ENCODE assay signal across 9 mouse cellular contexts in genomic region chr13:25269039-25269438, GRCm38 (mm10). TPM values are rescaled to one million over a fixed set of nuclear protein-coding genes. Genes with fewer than 3 reads are reported as not detected.
DNase-seq lines count a peak whose midpoint lies in the region; ATAC-seq and TF ChIP-seq lines count a peak whose summit lies in the region.
"Had no signal": no experiment of that assay in that cellular context is flagged by ENCODE, and none has a peak within 500 bp of the region (broad histone marks: within the 10 kb centered on the region; RNA-seq: fewer than 3 reads in every experiment).

No protein-coding gene starts in this region.

- no peak for TF ChIP-seq POLR2A in thymus, adult 2 months (IDR thresholded peaks at IDR 0.05; ENCODE audit: control insufficient read depth, extremely low read depth, insufficient read depth, low read length, poor library complexity)

- no peaks in the 10 kb centered on the region for H3K27me3 ChIP-seq in thymus, adult 2 months (ENCODE audit: control insufficient read depth, insufficient read depth, low read length)
- no peaks in the 10 kb centered on the region for H3K27me3 ChIP-seq in forebrain, embryonic 14.5 days (replicated peaks; ENCODE audit: control insufficient read depth, insufficient read depth, low read length)
- H3K27me3 ChIP-seq in stomach, embryonic 16.5 days (ENCODE audit: control insufficient read depth, insufficient read depth, low read length) = no peaks in the 10 kb centered on the region

- H3K4me2 ChIP-seq in forebrain, embryonic 14.5 days (ENCODE audit: low read length) = peak overlapping the region; percentile 65
- no peak overlapping the region for H3K4me2 ChIP-seq in stomach, embryonic 16.5 days (ENCODE audit: low read depth, low read length)

- H3K27ac ChIP-seq in thymus, adult 2 months (ENCODE audit: control insufficient read depth, insufficient read depth, low read length) = no peak overlapping the region
- H3K27ac ChIP-seq in forebrain, embryonic 14.5 days (ENCODE audit: low read depth, low read length) = no peak overlapping the region
- H3K27ac ChIP-seq in stomach, embryonic 16.5 days (ENCODE audit: low read length) = no peak overlapping the region

- DNase-seq in thymus, postnatal 0 days (ENCODE audit: low spot score) = peak; percentile 21
- no peak for DNase-seq in thymus, adult 2 months
- peak; percentile 12 for DNase-seq in cerebellum, adult 11 months
- DNase-seq in forebrain, embryonic 14.5 days (ENCODE audit: low spot score) = peak; percentile 56
- DNase-seq in kidney, adult 8-10 months = peak; percentile 6 to 55
- DNase-seq in lung, postnatal 25 days (ENCODE audit: low spot score) = peak; percentile 4
- DNase-seq in spleen, postnatal 14 days (ENCODE audit: low spot score in 2 of 2) = no peak

- no peaks in the 10 kb centered on the region for H3K9me3 ChIP-seq in forebrain, embryonic 14.5 days (replicated peaks; ENCODE audit: control insufficient read depth, low read length)
- H3K9me3 ChIP-seq in stomach, embryonic 16.5 days (replicated peaks; ENCODE audit: control insufficient read depth, low read length) = no peaks in the 10 kb centered on the region

- WGBS in thymus, adult 2 months = 13% methylated on average over 2 of the region's 2 CpGs
- 12% methylated on average over 2 of the region's 2 CpGs for WGBS in forebrain, embryonic 14.5 days
- WGBS in stomach, embryonic 16.5 days = 13% methylated on average over 2 of the region's 2 CpGs

- H3K4me1 ChIP-seq in thymus, adult 2 months (replicated peaks; ENCODE audit: control insufficient read depth, insufficient read depth, low read length) = no peaks in the 10 kb centered on the region; the same call in 1 of the 2 replicates
- H3K4me1 ChIP-seq in forebrain, embryonic 14.5 days (ENCODE audit: control insufficient read depth, insufficient read depth, low read length) = 0 out of 2 replicates have a peak, but pooled peaks cover 2% of the 10 kb centered on the region
- H3K4me1 ChIP-seq in stomach, embryonic 16.5 days (ENCODE audit: control insufficient read depth, insufficient read depth, low read length) = peaks cover 5% of the 10 kb centered on the region; the same call in 1 of the 2 replicates

- TF ChIP-seq CTCF in thymus, adult 2 months (IDR thresholded peaks at IDR 0.05; ENCODE audit: borderline replicate concordance, control insufficient read depth, extremely low read depth, insufficient read depth, low read length, poor library complexity) = no peak

- ATAC-seq in forebrain, embryonic 14.5 days = no peak
- peak; percentile 40; the same call in 1 of the 2 replicates for ATAC-seq in stomach, embryonic 16.5 days (ENCODE audit: insufficient read depth, low FRiP score)

- H3K36me3 ChIP-seq in thymus, adult 2 months (ENCODE audit: control insufficient read depth, insufficient read depth, low read length) = no peaks in the 10 kb centered on the region
- H3K36me3 ChIP-seq in forebrain, embryonic 14.5 days (ENCODE audit: control insufficient read depth, insufficient read depth, low read length) = no peaks in the 10 kb centered on the region
- H3K36me3 ChIP-seq in stomach, embryonic 16.5 days (ENCODE audit: control insufficient read depth, insufficient read depth, low read length) = no peaks in the 10 kb centered on the region

- H3K4me3 ChIP-seq in thymus, adult 2 months (ENCODE audit: control insufficient read depth, insufficient read depth, low read length) = no peak overlapping the region
- H3K4me3 ChIP-seq in forebrain, embryonic 14.5 days (ENCODE audit: low read depth, low read length) = peak overlapping the region; percentile 41
- no peak overlapping the region for H3K4me3 ChIP-seq in stomach, embryonic 16.5 days (replicated peaks; ENCODE audit: low read length)
- H3K4me3 ChIP-seq: erythroblast, embryonic 14.5 days had no signal

- peak overlapping the region; percentile 61; the same call in 1 of the 2 replicates for H3K9ac ChIP-seq in forebrain, embryonic 14.5 days (ENCODE audit: low read length)
- no peak overlapping the region for H3K9ac ChIP-seq in stomach, embryonic 16.5 days (ENCODE audit: low read length)

RNA-seq across cellular contexts. Expression of gene Nrsn1, which starts 1.3 kb away (rescaled TPM):
- 1.4 and 1.7 TPM in 2 replicates for polyA plus RNA-seq in thymus, postnatal 0 days (2015; fragmentation: Nextera tagmentation; extraction: Ambion mirVana)
- not detected in 2 replicates for polyA plus RNA-seq in thymus, adult 2 months (2012; rRNA removed)
- polyA plus RNA-seq in forebrain, embryonic 14.5 days (2014; fragmentation: Nextera tagmentation; extraction: Ambion mirVana) = 31.2 and 38.3 TPM in 2 replicates
- polyA plus RNA-seq in stomach, embryonic 16.5 days (2015; fragmentation: Nextera tagmentation; extraction: Ambion mirVana) = 4.8 and 5.0 TPM in 2 replicates
- polyA plus RNA-seq: erythroblast, embryonic 14.5 days had no signal

Comparison
In these comparisons a context has a peak if more than half of its experiments do, and no peak if none do; other contexts are left out.
1. DNase-seq: peak in thymus, postnatal 0 days (single experiment), cerebellum, adult 11 months (single experiment), forebrain, embryonic 14.5 days (single experiment), kidney, adult 8-10 months (2 of 2) and lung, postnatal 25 days (single experiment); none in thymus, adult 2 months (single experiment) and spleen, postnatal 14 days (0 of 2).